Mouse (Mus musculus): ENCODE results near the gene Jade1. TPM values are rescaled to one million over a fixed set of nuclear protein-coding genes. Genes with fewer than 3 reads are reported as not detected.

Jade1 gene
- polyA plus RNA-seq, 1 experiment from 2014 or later = 12.7 TPM

GRCm38 (mm10) chr3:41580401-41581323 lies 25.1 kb downstream of the Jade1 start:
- no peak overlapping the region for H3K27ac ChIP-seq (ENCODE audit: low read depth, low read length)
- H3K9ac ChIP-seq (ENCODE audit: low read depth, low read length) = no peak overlapping the region
- no peak overlapping the region for H3K4me2 ChIP-seq (ENCODE audit: low read length)
- peaks cover 14% of the 10 kb centered on the region for H3K4me1 ChIP-seq (ENCODE audit: control insufficient read depth, insufficient read depth, low read depth, low read length)
- no peaks in the 10 kb centered on the region for H3K36me3 ChIP-seq (ENCODE audit: control insufficient read depth, insufficient read depth, low read length)
- H3K4me3 ChIP-seq (ENCODE audit: low read length) = no peak overlapping the region
- peak; percentile 53; the same call in 1 of the 2 replicates for ATAC-seq
- 30% methylated on average over 14 of the region's 14 CpGs for WGBS
- no peaks in the 10 kb centered on the region for H3K27me3 ChIP-seq (replicated peaks; ENCODE audit: control insufficient read depth, insufficient read depth, low read length)
- H3K9me3 ChIP-seq (ENCODE audit: control insufficient read depth, low read length) = no peaks in the 10 kb centered on the region

DNA sequence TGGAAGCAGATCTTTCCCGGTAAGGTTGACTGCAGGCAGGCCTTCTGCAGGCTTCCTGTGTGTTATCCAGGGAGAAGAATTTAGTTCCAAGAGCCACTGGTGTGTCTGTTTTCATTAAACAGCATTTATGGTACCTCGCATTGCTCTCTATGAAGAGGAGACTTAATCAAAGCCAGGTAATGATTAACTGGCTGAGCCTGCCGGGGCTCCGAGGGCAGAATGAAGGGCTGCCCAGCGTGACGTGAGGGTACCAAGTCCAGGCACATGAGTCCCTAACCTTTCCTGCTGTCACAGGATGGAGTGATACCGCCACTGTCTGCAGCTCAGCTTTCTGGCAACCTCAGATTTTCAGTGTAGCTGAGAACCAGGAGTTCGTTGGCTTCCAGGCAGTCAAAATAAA lies 25.9 kb downstream of the Jade1 start:
- Histone ChIP-seq H3K9ac (ENCODE audit: low read depth, low read length) (0 out of 2 replicates have a peak overlapping the region, but pooled peaks have one; percentile 8), H3K4me1 (ENCODE audit: control insufficient read depth, insufficient read depth, low read depth, low read length) (peaks cover 14% of the 10 kb centered on the region), H3K9me3 (ENCODE audit: control insufficient read depth, low read length) (no peaks in the 10 kb centered on the region), H3K36me3 (ENCODE audit: control insufficient read depth, insufficient read depth, low read length) (no peaks in the 10 kb centered on the region), H3K4me2 (ENCODE audit: low read length) (no peak overlapping the region), H3K27ac (ENCODE audit: low read depth, low read length) (no peak overlapping the region), H3K4me3 (ENCODE audit: low read length) (no peak overlapping the region), H3K27me3 (replicated peaks; ENCODE audit: control insufficient read depth, insufficient read depth, low read length) (no peaks in the 10 kb centered on the region)
- no peak for ATAC-seq
- WGBS = 36% methylated on average over 8 of the region's 8 CpGs

GRCm38 (mm10) chr3:41582256-41582655 lies 26.7 kb downstream of the Jade1 start:
- H3K9me3 ChIP-seq (ENCODE audit: control insufficient read depth, low read length) = no peaks in the 10 kb centered on the region
- 76% methylated on average over 7 of the region's 7 CpGs for WGBS
- no peak overlapping the region for H3K9ac ChIP-seq (ENCODE audit: low read depth, low read length)
- no peaks in the 10 kb centered on the region for H3K36me3 ChIP-seq (ENCODE audit: control insufficient read depth, insufficient read depth, low read length)
- H3K27me3 ChIP-seq (replicated peaks; ENCODE audit: control insufficient read depth, insufficient read depth, low read length) = no peaks in the 10 kb centered on the region
- no peak overlapping the region for H3K4me2 ChIP-seq (ENCODE audit: low read length)
- ATAC-seq = no peak
- H3K4me1 ChIP-seq (ENCODE audit: control insufficient read depth, insufficient read depth, low read depth, low read length) = peaks cover 14% of the 10 kb centered on the region
- H3K27ac ChIP-seq (ENCODE audit: low read depth, low read length) = no peak overlapping the region
- no peak overlapping the region for H3K4me3 ChIP-seq (ENCODE audit: low read length)

DNA sequence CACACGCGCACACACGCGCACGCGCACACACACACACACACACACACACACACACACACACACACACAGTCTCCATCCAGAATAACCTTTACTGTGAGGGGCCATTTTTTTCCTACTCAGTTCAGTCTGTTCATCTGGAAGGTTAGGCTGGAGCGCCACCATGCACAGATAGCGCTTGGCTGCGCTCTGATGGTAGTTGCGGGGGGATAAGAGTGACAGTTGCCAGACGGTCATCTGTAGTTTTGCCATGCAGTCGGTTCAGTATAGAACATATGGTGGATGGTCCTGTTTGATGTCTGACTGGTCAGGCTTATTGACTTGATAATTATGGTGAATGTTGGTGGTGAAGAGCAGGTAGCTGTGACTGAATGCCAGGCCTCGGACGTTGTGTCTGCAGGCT lies 27.6 kb downstream of the Jade1 start:
- H3K36me3 ChIP-seq (ENCODE audit: control insufficient read depth, insufficient read depth, low read length) = no peaks in the 10 kb centered on the region
- H3K27me3 ChIP-seq (replicated peaks; ENCODE audit: control insufficient read depth, insufficient read depth, low read length) = no peaks in the 10 kb centered on the region
- no peaks in the 10 kb centered on the region for H3K9me3 ChIP-seq (ENCODE audit: control insufficient read depth, low read length)
- no peak overlapping the region for H3K4me2 ChIP-seq (ENCODE audit: low read length)
- H3K9ac ChIP-seq (ENCODE audit: low read depth, low read length) = no peak overlapping the region
- peaks cover 14% of the 10 kb centered on the region for H3K4me1 ChIP-seq (ENCODE audit: control insufficient read depth, insufficient read depth, low read depth, low read length)
- H3K27ac ChIP-seq (ENCODE audit: low read depth, low read length) = peak overlapping the region; percentile 40; the same call in 1 of the 2 replicates
- ATAC-seq = peak; percentile 37; the same call in 1 of the 2 replicates
- WGBS = 86% methylated on average over 14 of the region's 14 CpGs
- H3K4me3 ChIP-seq (ENCODE audit: low read length) = no peak overlapping the region

- Histone ChIP-seq H3K27me3 (replicated peaks; ENCODE audit: control insufficient read depth, insufficient read depth, low read length) (no peaks in the 10 kb centered on the region), H3K9ac (ENCODE audit: low read depth, low read length) (no peak overlapping the region), H3K4me1 (ENCODE audit: control insufficient read depth, insufficient read depth, low read depth, low read length) (peaks cover 14% of the 10 kb centered on the region), H3K9me3 (ENCODE audit: control insufficient read depth, low read length) (no peaks in the 10 kb centered on the region), H3K4me2 (ENCODE audit: low read length) (no peak overlapping the region), H3K36me3 (ENCODE audit: control insufficient read depth, insufficient read depth, low read length) (no peaks in the 10 kb centered on the region), H3K4me3 (ENCODE audit: low read length) (no peak overlapping the region), H3K27ac (ENCODE audit: low read depth, low read length) (peak overlapping the region; percentile 40; the same call in 1 of the 2 replicates)
- WGBS = 33% methylated on average over 4 of the region's 4 CpGs
- ATAC-seq = peak; percentile 46
Observed at GRCm38 (mm10) chr3:41583621-41584020, 28.1 kb downstream of the Jade1 start.

DNA sequence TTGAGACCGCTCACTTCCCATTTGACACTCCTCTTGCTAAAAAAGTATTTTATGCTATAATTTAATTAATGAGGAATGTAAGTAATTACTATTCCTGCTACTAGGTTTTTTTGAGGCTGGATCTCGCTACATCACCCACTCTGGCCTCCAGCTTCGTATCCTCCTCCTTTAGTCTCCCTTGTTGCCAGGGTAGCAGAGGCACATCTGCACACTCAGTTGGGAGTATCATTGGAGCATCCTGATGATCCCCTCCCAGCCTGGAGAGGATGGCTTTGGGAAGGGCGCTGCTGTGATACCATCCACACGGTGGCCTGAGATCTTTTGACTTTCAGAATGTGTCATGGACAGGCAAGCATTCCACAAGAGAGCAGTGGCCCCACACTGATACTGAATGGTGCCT lies 30.0 kb downstream of the Jade1 start:
- no peak overlapping the region for H3K4me2 ChIP-seq (ENCODE audit: low read length)
- WGBS = 72% methylated on average over 5 of the region's 5 CpGs

DNA sequence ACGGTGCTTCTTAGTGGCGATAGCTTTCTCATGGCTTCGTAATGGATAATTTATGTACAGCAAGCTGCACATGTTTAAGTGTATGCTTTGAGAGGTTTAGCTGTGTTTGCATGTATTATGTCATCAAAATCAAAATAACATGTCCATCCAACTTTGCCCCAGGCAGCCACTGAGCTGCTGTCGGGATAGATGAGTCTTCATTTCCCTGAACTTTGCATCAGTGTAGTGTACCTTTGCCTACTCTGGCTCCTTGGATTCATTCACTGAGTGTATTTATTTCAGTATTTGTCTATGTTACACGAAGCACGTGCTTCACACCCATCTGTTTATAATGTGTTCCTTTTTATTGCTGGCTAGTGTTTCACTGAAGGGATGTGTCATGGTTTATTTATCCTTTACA lies 30.8 kb downstream of the Jade1 start:
- no peak overlapping the region for H3K4me3 ChIP-seq (ENCODE audit: low read length)
- peaks cover 4% of the 10 kb centered on the region for H3K4me1 ChIP-seq (ENCODE audit: control insufficient read depth, insufficient read depth, low read depth, low read length)
- no peak overlapping the region for H3K4me2 ChIP-seq (ENCODE audit: low read length)
- no peak for ATAC-seq
- no peaks in the 10 kb centered on the region for H3K36me3 ChIP-seq (ENCODE audit: control insufficient read depth, insufficient read depth, low read length)
- H3K9me3 ChIP-seq (ENCODE audit: control insufficient read depth, low read length) = no peaks in the 10 kb centered on the region
- no peaks in the 10 kb centered on the region for H3K27me3 ChIP-seq (replicated peaks; ENCODE audit: control insufficient read depth, insufficient read depth, low read length)
- 82% methylated on average over 6 of the region's 6 CpGs for WGBS
- no peak overlapping the region for H3K9ac ChIP-seq (ENCODE audit: low read depth, low read length)
- no peak overlapping the region for H3K27ac ChIP-seq (ENCODE audit: low read depth, low read length)

More for the DNA sequence above, 30.0 kb downstream of the Jade1 start:
- no peak for ATAC-seq
- Histone ChIP-seq H3K4me3 (ENCODE audit: low read length) (no peak overlapping the region), H3K4me1 (ENCODE audit: control insufficient read depth, insufficient read depth, low read depth, low read length) (peaks cover 11% of the 10 kb centered on the region), H3K9me3 (ENCODE audit: control insufficient read depth, low read length) (no peaks in the 10 kb centered on the region), H3K36me3 (ENCODE audit: control insufficient read depth, insufficient read depth, low read length) (no peaks in the 10 kb centered on the region), H3K9ac (ENCODE audit: low read depth, low read length) (no peak overlapping the region), H3K27ac (ENCODE audit: low read depth, low read length) (no peak overlapping the region), H3K27me3 (replicated peaks; ENCODE audit: control insufficient read depth, insufficient read depth, low read length) (no peaks in the 10 kb centered on the region)

DNA sequence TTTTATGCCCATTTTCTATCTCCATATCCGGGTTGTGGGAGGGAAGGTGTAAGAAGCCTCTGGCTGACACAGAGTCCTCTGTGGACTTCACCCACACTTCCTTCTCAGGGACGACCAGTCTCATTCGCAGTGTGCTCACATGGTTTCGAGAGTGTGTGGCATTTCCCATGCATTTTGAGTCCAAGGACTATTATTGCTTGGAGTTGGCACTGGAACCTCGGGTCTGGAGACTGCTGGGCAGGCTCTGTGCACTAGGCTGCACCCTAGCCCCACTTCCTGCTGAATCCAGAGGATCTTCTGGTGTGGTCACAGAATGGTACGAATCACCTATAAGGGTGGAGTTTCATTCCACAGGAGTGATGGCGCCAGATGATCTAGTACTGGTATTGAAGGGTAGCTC lies 31.4 kb downstream of the Jade1 start:
- Histone ChIP-seq H3K4me1 (ENCODE audit: control insufficient read depth, insufficient read depth, low read depth, low read length) (peaks cover 4% of the 10 kb centered on the region; the same call in 1 of the 2 replicates), H3K27me3 (replicated peaks; ENCODE audit: control insufficient read depth, insufficient read depth, low read length) (no peaks in the 10 kb centered on the region), H3K4me2 (ENCODE audit: low read length) (no peak overlapping the region), H3K9ac (ENCODE audit: low read depth, low read length) (no peak overlapping the region), H3K27ac (ENCODE audit: low read depth, low read length) (no peak overlapping the region), H3K4me3 (ENCODE audit: low read length) (no peak overlapping the region), H3K9me3 (ENCODE audit: control insufficient read depth, low read length) (no peaks in the 10 kb centered on the region), H3K36me3 (ENCODE audit: control insufficient read depth, insufficient read depth, low read length) (peaks cover 4% of the 10 kb centered on the region; the same call in 1 of the 2 replicates)
- WGBS = 79% methylated on average over 7 of the region's 7 CpGs
- no peak for ATAC-seq

- no peak for ATAC-seq
- WGBS = 72% methylated on average over 6 of the region's 6 CpGs
- no peaks in the 10 kb centered on the region for H3K27me3 ChIP-seq (replicated peaks; ENCODE audit: control insufficient read depth, insufficient read depth, low read length)
Observed at GRCm38 (mm10) chr3:41587588-41587987, 32.1 kb downstream of the Jade1 start.

More at GRCm38 (mm10) chr3:41587588-41587987, 32.1 kb downstream of the Jade1 start:
- H3K4me1 ChIP-seq (ENCODE audit: control insufficient read depth, insufficient read depth, low read depth, low read length) = peaks cover 4% of the 10 kb centered on the region; the same call in 1 of the 2 replicates
- H3K4me2 ChIP-seq (ENCODE audit: low read length) = no peak overlapping the region
- no peaks in the 10 kb centered on the region for H3K9me3 ChIP-seq (ENCODE audit: control insufficient read depth, low read length)
- H3K27ac ChIP-seq (ENCODE audit: low read depth, low read length) = no peak overlapping the region
- H3K9ac ChIP-seq (ENCODE audit: low read depth, low read length) = no peak overlapping the region
- peaks cover 5% of the 10 kb centered on the region; the same call in 1 of the 2 replicates for H3K36me3 ChIP-seq (ENCODE audit: control insufficient read depth, insufficient read depth, low read length)
- no peak overlapping the region for H3K4me3 ChIP-seq (ENCODE audit: low read length)

Measured in hindbrain, embryonic 16.5 days (tissue).